Mouse (Mus musculus) embryonic fibroblast, embryonic 13.5 days (primary cell): ENCODE measurements around the gene Ttc23.

ENCODE experiments used
- CTCF ChIP-seq: IDR thresholded peaks from 2 replicates; pipeline ENCODE4 v1.5.1; 2011; ENCODE audit warnings: mild to moderate bottlenecking, control low read depth, low read length, moderate library complexity, borderline replicate concordance; ENCODE audit not compliant: insufficient read depth
- POLR2A ChIP-seq: IDR thresholded peaks from 2 replicates; pipeline ENCODE4 v1.6.1; 2011; ENCODE audit warnings: low read depth, mild to moderate bottlenecking, control low read depth, low read length, moderate library complexity

- TF ChIP-seq CTCF (no peak), POLR2A (no peak)
Observed at GRCm38 (mm10) chr7:67758858-67759628, 111.8 kb downstream of the Ttc23 start.
